Mouse (Mus musculus) T-helper 2 cell (primary cell): ENCODE data around the gene Chrnb1.

Experiments used
- in situ Hi-C: fragments of 300-600 bp; cut with MboI, MseI; formaldehyde crosslinking; loops from one replicate; pipeline ENCODE4 v1.15.1; 2025; ENCODE audit warnings: high pct_unique_total_duplicates

Gene Chrnb1

DNA sequence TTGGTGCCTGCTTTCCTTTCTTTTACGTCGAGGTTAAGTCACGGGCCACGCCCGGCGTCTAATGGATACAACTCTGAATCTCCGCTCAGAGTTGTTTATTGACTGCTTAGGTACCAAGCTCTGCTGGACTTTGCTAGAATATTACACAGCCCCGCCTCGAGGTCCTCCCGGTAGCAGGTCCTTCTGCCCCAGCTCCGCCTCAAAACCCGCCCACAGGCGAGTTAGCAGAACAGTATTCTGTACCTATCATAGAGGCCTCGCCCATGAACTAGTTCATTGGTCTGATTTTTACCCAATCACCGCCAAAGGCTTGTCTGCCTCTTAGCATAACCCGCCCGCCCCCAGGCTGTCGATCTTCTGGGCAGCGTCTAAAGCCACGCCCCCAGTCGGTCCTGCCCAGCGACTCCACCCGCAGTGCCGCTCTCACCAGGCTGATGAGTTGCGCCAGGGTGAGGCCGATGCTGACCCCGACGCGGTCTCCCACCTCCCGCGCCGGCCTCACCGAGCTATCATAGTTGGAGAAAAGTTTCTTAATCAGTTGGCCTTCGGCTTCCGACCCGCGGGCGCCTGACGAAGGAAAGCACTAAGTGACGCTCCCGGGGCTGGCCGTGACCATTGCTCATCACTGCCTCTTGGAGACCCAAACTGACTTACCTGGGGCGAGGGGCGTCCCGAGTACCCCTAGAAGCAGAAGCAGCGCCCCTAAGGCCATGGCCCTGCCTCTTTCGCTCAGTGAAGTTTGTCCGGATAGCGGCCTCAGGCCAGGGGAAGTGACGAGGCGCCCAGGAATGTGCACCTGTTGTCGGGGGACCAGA, at the start of gene Chrnb1:
Gene Chrnb1, minus strand, starts transcription at position 776 of the 815 bp plus-strand sequence.
- in situ Hi-C loops, result loop anchor here (5.0 kb wide), 1 partner anchor 42 kb away; the partner anchor contains the start of genes Nlgn2 and Tmem256

DNA sequence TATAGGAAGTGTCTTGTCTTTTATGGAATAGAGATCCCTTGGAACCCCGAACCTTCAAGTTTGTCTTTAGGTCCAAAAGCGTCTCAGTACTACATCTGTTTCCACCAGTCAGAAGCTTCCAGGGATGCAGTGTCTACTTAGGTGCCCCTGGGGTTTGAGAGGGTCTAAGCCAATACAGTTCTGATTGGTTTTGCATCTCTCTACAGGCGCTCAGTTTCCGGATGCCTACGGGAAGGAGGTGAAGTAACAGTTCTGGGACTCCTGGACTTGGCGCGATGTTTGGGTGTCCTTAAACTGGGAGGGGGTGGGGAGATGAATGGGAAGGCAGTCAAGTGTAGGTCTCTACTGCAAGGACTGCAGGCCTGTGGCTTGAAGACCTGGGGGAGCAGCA, 43.0 kb upstream of the Chrnb1 start:
- in situ Hi-C loops, result loop anchor here (5.0 kb wide), 1 partner anchor 41 kb away; the partner anchor contains the start of gene Chrnb1

DNA sequence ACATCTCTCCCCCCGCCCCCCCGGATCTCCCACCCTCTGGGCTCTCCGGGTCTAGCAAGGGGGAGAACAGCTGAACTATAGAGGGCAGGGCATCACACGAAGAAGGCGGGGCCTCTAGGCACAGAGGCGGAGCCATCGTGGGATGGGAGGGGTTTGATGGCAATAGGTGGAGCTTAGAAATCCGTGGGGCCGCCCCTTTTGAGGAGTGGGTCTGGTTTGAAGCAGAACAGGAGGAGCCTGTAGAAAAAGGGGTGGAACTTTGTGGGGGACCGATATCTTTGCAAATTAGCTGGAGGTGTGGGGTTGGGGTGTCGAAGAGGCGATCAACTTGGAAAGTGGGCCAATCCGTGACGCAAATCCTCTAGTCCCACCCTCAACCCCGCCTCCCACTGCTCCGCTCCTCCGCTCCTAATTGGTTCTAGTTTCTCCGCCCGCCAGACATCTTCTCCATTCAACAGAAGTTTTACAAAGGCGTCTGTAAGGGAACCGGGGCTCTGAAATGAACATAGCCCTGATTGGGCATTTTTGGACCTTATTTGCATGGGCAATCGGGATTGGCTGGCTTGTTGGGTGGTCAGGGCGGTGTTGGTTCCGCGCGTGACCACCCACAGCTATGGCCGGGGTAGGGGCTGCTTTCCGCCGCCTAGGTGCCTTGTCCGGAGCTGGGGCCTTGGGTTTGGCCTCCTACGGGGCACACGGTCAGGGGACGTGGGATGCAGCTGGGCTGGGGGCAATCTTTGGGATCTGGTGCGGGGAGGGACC, 42.4 kb upstream of the Chrnb1 start, which contains the start of gene Tmem256:
Gene Tmem256, plus strand, starts transcription at position 563 of the 762 bp plus-strand sequence.
- in situ Hi-C loops, result loop anchor here (5.0 kb wide), 1 partner anchor 41 kb away; the partner anchor contains the start of gene Chrnb1

DNA sequence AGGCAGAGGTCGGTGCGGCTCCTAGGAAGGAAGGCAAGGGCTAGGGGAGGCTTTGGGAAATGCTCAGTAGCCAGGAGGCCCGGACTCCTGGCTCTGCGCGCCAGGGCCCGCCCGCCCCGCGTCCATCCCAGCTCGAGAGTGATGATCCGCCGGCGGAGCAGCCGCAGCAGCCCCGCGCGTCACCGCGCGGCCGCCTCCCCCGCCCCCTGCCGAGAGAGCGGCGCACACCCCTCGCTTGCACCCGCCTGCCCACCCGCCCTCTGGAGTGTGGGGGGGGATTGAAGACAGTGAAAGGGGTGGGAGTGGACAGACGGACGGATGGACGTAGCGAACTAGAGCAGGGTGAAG, 41.8 kb upstream of the Chrnb1 start, which contains the start of gene Nlgn2:
Gene Nlgn2, minus strand, starts transcription at position 181 of the 348 bp plus-strand sequence.
- in situ Hi-C loops, result loop anchor here (5.0 kb wide), 1 partner anchor 40 kb away; the partner anchor contains the start of gene Chrnb1

DNA sequence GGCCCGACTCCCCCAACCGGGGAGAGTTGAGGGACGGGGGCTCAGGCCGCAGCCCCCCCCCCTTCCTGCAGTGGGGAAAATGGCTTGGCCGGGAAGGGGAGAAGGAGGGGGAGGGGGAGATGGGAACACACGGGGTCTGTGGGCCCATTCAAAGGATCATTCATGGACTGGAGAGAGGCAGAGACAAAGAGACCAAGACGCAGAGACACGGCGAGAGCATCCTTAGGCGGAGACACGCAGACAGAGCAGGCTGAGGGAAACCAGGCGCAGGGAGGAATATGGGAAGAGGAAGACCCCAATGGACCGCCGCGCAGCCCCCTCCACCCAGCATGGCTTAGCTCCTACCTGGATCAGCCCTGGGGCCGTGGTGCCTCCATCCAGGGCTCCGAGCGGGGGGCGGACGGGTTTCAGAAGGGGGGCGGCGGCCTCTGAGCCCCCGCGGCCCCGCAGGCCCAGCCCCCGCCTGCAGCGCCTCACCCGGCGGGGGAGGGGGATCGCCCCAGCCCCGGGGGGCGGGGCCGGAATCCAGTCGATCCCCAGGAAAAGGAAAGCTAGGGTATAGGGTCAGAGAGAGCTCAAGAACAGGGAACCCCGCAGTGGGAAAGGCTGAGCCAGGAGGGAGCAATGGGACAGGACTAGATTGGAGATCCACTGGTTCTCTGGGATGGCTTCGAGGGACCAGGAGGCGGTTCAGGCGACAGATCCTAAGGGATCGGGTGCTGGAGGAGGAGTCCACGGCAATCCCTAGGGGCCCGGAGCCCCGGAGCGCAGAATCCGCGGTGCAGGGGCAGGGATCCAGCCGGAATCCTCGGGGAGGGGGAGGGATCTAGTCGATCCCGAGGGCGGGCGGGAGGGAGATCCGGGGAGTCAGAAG, 41.2 kb upstream of the Chrnb1 start:
- in situ Hi-C loops, result loop anchor here (5.0 kb wide), 1 partner anchor 40 kb away; the partner anchor contains the start of gene Chrnb1

DNA sequence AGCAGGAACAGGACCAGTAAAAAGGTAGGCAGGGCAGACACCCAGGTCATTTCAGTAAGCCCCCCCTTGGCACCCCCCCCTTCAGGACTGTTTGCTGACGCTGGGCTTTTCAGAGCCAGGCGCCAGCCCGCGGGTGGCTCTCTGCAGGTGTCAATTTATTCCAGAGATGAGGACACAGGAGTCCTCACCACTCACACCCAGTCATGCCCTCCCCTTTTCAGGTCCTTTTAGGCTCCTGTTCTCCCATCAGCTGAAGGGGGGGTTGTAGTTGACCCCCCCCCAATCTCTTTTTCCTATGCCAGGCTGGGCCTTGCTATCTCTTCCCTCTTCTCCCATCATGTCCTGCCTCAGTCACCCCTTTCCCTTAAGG, 40.2 kb upstream of the Chrnb1 start:
- in situ Hi-C loops, result loop anchor here (5.0 kb wide), 1 partner anchor 39 kb away; the partner anchor contains the start of gene Chrnb1

DNA sequence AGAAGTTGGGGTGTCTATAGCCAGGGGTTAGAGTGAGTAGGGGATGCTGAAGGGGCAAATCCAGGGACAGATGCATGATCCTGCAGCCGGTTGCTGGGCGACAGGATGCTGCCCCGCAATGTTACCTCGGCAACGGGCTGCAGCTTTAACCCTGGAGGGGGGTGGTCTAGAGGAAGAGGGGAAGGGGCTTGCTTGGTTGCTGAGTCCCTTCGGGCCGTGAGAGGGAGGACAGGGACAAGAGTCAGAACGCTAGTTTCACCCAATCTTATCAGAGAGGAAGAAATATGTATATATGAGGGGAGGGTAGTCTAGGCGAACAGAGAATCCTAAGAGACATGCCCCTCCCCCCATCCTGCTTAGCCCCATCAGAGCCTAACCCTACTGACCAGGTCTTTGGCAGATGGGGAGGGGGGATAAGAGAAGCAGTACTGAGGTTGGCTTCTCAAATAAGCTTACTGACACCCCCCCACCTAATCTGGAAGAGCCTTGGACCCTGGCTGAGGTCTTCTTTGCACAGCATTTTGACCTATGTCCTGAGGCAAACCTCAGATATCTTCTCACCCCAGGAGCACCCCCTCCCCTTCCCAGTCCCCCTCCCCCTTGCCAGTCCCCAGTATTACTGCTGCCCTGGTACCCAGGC, 39.7 kb upstream of the Chrnb1 start:
- in situ Hi-C loops, result loop anchor here (5.0 kb wide), 1 partner anchor 38 kb away; the partner anchor contains the start of gene Chrnb1

DNA sequence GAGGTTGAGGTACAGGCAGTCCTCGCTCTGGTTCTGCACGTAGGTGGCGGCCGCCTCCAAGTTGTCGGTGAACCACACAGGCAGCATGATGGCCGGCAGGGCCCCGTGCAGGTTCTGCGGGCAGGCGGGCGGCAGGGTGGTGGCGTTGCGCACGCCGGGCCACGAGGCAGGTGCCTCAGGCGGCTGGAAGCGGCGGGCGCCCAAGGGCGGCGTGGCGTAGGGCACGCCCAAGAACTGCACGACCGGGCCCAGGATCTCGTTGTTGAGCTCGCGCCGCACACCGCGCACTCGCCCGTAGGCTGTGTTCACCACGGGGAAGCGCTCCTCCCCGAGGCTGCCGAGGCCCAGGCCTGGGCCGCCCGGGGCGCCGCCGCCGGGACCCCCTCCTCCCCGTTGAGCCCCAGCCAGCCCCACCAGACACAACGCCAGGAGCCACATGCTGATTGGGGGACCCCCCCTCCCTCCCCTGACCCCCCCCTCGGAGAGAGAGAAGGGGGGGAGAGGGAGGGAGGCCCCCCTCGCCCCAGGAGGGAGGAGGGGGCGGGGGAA, 38.3 kb upstream of the Chrnb1 start:
- in situ Hi-C loops, result no loop called here

DNA sequence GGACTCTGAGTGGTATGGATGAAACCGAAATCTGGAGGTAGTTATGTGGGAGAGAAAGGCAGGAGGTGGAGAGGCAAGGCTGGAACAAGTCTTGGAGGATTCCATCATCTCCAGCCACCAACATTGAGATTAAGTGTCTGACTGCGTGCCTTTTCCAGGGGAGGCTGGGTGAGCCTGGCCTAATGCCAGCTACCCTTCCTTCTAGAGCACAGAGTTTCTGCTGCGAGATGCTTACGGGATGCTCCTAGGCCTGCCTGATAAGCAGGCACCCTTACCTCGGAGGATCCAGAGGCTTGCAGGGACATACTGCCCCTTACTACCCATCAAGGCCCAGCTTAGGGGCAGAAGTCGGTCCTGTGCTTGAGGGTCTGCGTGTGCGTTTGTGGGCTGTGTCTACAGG, 37.8 kb upstream of the Chrnb1 start:
- in situ Hi-C loops, result no loop called here

DNA sequence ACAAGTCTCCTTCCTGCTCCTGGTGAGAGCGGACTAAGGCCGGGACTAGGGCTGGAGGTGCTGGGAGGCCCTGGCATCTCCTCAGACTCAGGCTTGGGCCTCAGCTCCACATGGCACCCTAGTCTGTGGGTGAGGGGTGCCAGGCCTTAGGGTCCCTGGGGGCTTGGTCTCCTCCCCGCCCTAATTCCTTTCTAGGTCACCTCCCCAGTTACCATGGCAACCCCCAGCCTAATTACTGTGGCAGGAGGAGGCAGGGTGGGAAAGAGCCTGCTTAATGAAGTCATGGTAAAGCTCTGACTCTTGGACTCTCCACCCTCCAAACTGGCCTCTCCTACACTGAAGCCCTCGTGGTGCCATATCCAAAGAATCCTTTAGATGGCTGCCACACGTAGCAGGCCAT, 33.1 kb upstream of the Chrnb1 start:
- in situ Hi-C loops, result no loop called here

DNA sequence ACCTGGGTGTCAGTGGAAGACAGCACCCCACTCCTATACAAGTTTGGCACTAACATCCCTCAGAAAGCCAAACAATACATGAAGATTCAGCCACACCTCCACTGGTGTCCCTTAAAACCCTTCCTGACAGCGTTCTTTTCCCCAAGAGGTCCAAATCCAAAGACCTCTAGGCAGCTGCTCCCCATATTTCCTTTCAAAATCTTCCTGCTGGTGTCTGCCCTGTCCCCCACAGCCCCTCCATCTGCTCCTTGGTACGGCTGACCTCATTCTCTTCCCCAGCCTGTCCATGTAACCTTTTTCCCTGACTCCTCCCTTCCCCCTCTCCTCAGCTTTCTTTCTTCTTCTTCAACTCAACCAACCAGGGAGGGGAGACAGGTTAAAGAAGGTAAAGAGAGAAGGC, 27.7 kb upstream of the Chrnb1 start:
- in situ Hi-C loops, result no loop called here

DNA sequence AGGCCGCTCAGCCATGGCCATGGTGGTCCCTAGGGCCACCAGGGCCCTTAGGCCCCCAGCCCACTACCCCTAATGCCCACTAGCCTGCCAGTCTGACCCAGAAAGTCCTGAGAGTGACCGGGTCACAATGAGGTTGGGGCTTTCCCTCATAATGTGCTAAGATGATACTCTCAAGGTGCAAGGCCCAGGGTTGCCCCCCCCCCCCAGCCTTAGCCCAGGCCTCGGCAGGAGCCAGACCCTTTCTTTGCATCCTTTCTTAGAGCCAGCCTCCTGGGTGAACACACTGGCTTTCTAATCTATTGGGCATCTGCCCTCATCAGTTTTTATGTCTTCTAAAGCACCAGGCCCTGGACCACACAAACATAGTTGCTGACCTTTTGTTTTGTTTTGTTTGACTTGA, 26.3 kb upstream of the Chrnb1 start, which contains the start of gene Spem1:
Gene Spem1, minus strand, starts transcription at position 101 of the 400 bp plus-strand sequence.
- in situ Hi-C loops, result no loop called here

DNA sequence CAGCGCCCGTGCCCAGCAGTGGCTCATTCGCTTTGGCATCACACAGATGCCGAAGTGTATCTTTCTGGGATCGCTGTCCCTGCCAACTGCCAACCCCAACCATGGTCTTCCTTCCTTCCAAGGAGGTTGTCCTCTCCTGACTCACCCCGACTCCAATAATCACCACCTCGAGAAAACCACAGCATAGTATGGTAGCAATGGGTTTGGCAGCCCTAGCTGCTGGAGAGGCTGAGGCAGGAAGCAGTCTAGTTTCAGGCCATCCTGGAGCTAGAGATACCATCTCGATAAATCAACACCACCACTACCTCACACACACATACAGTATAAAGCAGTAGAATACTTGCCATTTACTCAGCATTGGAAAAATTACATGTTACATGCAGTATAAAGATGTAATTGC, 23.1 kb upstream of the Chrnb1 start:
- in situ Hi-C loops, result no loop called here

DNA sequence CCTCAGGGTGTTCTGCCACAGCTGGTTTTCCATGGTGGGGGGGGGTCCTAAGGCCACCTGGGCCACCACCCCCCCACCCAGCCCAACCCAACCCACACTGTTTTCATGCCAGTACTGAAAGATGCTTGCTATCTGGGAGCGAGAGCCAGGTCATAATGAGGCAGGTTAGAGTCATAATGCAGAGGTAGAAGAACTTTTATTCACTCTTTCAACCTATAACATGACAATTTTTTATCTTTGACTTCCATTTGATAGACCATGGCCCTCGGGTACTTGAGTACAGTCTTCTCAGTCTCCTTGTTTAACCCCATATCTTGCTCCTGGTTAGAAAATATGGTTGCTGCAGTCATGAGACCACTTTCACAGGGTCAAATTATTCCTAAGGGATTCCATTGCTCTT, 22.6 kb upstream of the Chrnb1 start, which contains the start of gene Spem2:
Gene Spem2, minus strand, starts transcription at position 101 of the 400 bp plus-strand sequence.
- in situ Hi-C loops, result no loop called here

DNA sequence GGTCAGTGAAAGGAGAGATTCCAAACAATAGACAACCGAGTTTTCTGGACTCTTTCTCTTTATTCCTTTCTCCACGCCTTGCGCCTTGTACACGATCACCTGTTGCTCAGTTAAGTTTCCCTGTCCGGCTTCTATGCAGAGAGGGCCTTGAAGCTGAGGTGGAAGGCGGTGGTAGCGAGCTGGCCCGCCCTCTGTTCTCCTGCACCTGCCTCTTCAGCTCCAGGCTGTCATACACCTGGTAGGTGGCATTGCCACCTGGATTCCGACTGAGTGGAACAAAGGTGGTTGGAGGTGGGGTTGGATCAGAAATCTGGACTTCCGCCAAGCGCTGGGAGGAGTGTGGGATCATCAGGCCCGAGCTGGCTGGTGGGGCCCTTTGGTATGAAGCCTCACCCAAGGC, 20.8 kb upstream of the Chrnb1 start:
- in situ Hi-C loops, result no loop called here

DNA sequence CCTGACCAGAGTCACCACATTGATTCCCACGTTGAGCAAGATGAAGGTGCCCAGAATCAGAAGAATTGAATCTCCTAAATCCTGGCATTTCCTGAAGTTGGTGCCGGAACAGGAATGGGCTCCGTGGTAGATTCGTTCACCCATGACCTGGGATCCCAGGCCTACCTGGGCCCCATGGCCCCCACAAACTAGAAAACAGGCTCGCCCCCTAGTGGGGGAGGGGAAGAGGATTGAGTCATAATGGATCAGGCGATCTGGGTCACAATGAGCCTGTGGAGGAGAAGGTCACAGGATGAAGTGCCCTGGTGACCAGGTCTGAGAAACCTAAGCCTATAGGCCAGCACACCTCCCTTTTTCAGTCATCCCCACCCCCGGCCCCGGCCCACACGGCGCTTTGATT, 19.4 kb upstream of the Chrnb1 start, which contains the start of gene Gm39566:
Gene Gm39566, minus strand, starts transcription at position 144 of the 400 bp plus-strand sequence.
- in situ Hi-C loops, result no loop called here

DNA sequence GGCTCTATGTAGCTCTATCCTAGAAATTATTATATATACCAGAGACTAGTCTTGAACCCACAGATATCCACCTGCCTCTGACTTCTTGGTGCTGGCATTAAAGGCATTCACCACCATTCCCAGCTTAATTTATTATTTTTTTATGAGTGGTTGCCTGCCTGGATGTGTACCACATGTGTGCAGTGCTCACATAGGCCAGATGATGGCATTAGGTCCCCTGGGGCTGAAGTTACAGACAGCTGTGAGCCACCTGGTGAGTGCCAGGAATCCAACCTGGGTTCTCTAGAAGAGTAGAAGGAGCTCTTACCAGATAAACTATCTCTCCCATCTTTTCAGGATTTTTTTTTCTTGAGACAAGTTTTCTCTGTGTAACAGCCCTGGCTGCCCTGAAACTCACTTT, 14.5 kb upstream of the Chrnb1 start:
- in situ Hi-C loops, result no loop called here

DNA sequence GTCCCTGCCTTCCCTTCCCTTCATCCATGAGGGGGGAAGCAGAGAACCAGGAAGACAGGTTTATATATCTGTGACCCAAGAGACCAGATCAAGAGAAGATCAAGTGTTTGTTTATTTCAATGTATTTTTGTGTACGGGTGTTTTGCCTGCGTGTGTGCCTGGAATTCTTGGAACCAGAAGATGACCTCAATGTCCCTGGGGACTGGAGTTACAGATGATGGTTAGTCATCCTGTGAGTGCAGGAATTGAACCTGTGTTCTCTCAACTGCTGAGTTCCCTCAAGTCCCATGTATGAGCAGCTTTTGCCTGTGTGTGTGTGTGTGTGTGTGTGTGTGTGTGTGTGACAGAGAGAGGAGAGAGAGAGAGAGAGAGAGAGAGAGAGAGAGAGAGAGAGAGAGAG, 11.9 kb upstream of the Chrnb1 start:
- in situ Hi-C loops, result no loop called here

DNA sequence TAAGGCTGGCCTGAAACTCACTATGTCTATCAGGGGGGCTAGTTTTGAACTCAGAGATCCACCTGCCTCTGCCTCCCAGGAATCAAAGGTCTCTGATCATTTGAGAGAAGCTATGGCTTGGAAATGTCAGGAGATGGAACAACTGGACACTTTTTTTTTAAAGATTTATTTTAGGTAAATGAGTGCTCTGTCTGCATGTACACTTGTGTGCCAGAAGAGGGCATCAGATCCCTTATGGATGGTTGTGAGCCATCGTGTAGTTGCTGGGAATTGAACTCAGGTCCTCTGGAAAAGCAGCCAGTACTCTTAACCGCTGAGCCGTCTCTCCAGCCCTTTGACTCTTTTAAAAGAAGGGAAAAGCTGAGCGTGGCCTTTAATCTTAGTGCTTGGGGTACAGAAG, 10.6 kb upstream of the Chrnb1 start:
- in situ Hi-C loops, result no loop called here
